Mouse (Mus musculus): ENCODE measurements around the gene Chsy1. TPM values are rescaled to one million over a fixed set of nuclear protein-coding genes. Genes with fewer than 3 reads are reported as not detected.

Gene Chsy1
- polyA plus RNA-seq, 2 experiments = 7.9 to 9.0 TPM

GRCm38 (mm10) chr7:66180260-66180659 lies 70.9 kb downstream of the Chsy1 start:
- no peak overlapping the region for H3K4me3 ChIP-seq (ENCODE audit: insufficient read depth in 1 of 2, low read depth in 2 of 2, low read length in 2 of 2)
- ATAC-seq (ENCODE audit: insufficient read depth) = no peak
- no peaks in the 10 kb centered on the region; the same call in 1 of the 2 replicates for H3K36me3 ChIP-seq (replicated peaks; ENCODE audit: control insufficient read depth, insufficient read depth, low read depth)
- no peaks in the 10 kb centered on the region; the same call in 1 of the 2 replicates for H3K9me3 ChIP-seq (ENCODE audit: control insufficient read depth, low read length)
- DNase-seq (ENCODE audit: low read depth in 3 of 3, low spot score in 3 of 3) = no peak
- H3K27ac ChIP-seq = no peak overlapping the region
- TF ChIP-seq EP300 (IDR thresholded peaks at IDR 0.05; ENCODE audit: low read depth) (no peak), CTCF (IDR thresholded peaks at IDR 0.05; ENCODE audit: low read depth) (no peak)
- H3K4me1 ChIP-seq (replicated peaks; ENCODE audit: control insufficient read depth in 2 of 2, insufficient read depth in 2 of 2, low read length in 1 of 2) = peaks cover 17 to 36% of the 10 kb centered on the region in 2 experiments
- WGBS (ENCODE audit: insufficient replicate concordance) = 11% methylated on average over 3 of the region's 3 CpGs
- H3K27me3 ChIP-seq (ENCODE audit: control insufficient read depth, insufficient read depth, low read length) = no peaks in the 10 kb centered on the region
- H3K4me2 ChIP-seq (ENCODE audit: low read depth) = no peak overlapping the region
- no peak overlapping the region for H3K9ac ChIP-seq (replicated peaks)

GRCm38 (mm10) chr7:66180711-66181365 lies 71.5 kb downstream of the Chsy1 start:
- no peak overlapping the region for H3K4me2 ChIP-seq (ENCODE audit: low read depth)
- peaks cover 17 to 34% of the 10 kb centered on the region in 2 experiments for H3K4me1 ChIP-seq (replicated peaks; ENCODE audit: control insufficient read depth in 2 of 2, insufficient read depth in 2 of 2, low read length in 1 of 2)
- 72% methylated on average over 10 of the region's 10 CpGs for WGBS (ENCODE audit: insufficient replicate concordance)
- DNase-seq (ENCODE audit: low read depth in 3 of 3, low spot score in 3 of 3) = no peak
- no peaks in the 10 kb centered on the region for H3K27me3 ChIP-seq (ENCODE audit: control insufficient read depth, insufficient read depth, low read length)
- H3K36me3 ChIP-seq (replicated peaks; ENCODE audit: control insufficient read depth, insufficient read depth, low read depth) = no peaks in the 10 kb centered on the region
- H3K9ac ChIP-seq (replicated peaks) = no peak overlapping the region
- no peak overlapping the region for H3K4me3 ChIP-seq (ENCODE audit: insufficient read depth in 1 of 2, low read depth in 2 of 2, low read length in 2 of 2)
- H3K9me3 ChIP-seq (ENCODE audit: control insufficient read depth, low read length) = no peaks in the 10 kb centered on the region; the same call in 1 of the 2 replicates
- no peak overlapping the region for H3K27ac ChIP-seq
- TF ChIP-seq CTCF (IDR thresholded peaks at IDR 0.05; ENCODE audit: low read depth) (no peak), EP300 (IDR thresholded peaks at IDR 0.05; ENCODE audit: low read depth) (no peak)
- no peak for ATAC-seq (ENCODE audit: insufficient read depth)

- 77% methylated on average over 7 of the region's 7 CpGs for WGBS (ENCODE audit: insufficient replicate concordance)
- no peak overlapping the region for H3K9ac ChIP-seq (replicated peaks)
- no peaks in the 10 kb centered on the region; the same call in 1 of the 2 replicates for H3K9me3 ChIP-seq (ENCODE audit: control insufficient read depth, low read length)
- peaks cover 10 to 30% of the 10 kb centered on the region in 2 experiments for H3K4me1 ChIP-seq (replicated peaks; ENCODE audit: control insufficient read depth in 2 of 2, insufficient read depth in 2 of 2, low read length in 1 of 2)
- H3K27ac ChIP-seq = no peak overlapping the region
- TF ChIP-seq CTCF (IDR thresholded peaks at IDR 0.05; ENCODE audit: low read depth) (peak; percentile 57), EP300 (IDR thresholded peaks at IDR 0.05; ENCODE audit: low read depth) (no peak)
- H3K27me3 ChIP-seq (ENCODE audit: control insufficient read depth, insufficient read depth, low read length) = no peaks in the 10 kb centered on the region
- H3K4me2 ChIP-seq (ENCODE audit: low read depth) = no peak overlapping the region
- ATAC-seq (ENCODE audit: insufficient read depth) (no peak), DNase-seq (ENCODE audit: low read depth in 3 of 3, low spot score in 3 of 3) (no peak)
- no peak overlapping the region for H3K4me3 ChIP-seq (ENCODE audit: insufficient read depth in 1 of 2, low read depth in 2 of 2, low read length in 2 of 2)
- H3K36me3 ChIP-seq (replicated peaks; ENCODE audit: control insufficient read depth, insufficient read depth, low read depth) = no peaks in the 10 kb centered on the region
Observed at GRCm38 (mm10) chr7:66182075-66182715, 72.9 kb downstream of the Chsy1 start.

GRCm38 (mm10) chr7:66183404-66183803 lies 74.1 kb downstream of the Chsy1 start:
- no peak for TF ChIP-seq CTCF (IDR thresholded peaks at IDR 0.05; ENCODE audit: low read depth)
- no peak for TF ChIP-seq EP300 (IDR thresholded peaks at IDR 0.05; ENCODE audit: low read depth)

GRCm38 (mm10) chr7:66184026-66184425 lies 74.7 kb downstream of the Chsy1 start:
- Histone ChIP-seq H3K27me3 (ENCODE audit: control insufficient read depth, insufficient read depth, low read length) (no peaks in the 10 kb centered on the region), H3K4me3 (ENCODE audit: insufficient read depth in 1 of 2, low read depth in 2 of 2, low read length in 2 of 2) (no peak overlapping the region), H3K9me3 (ENCODE audit: control insufficient read depth, low read length) (no peaks in the 10 kb centered on the region; the same call in 1 of the 2 replicates), H3K27ac (no peak overlapping the region), H3K4me2 (ENCODE audit: low read depth) (no peak overlapping the region), H3K4me1 (replicated peaks; ENCODE audit: control insufficient read depth in 2 of 2, insufficient read depth in 2 of 2, low read length in 1 of 2) (peaks cover 23 to 42% of the 10 kb centered on the region in 2 experiments), H3K36me3 (replicated peaks; ENCODE audit: control insufficient read depth, insufficient read depth, low read depth) (no peaks in the 10 kb centered on the region), H3K9ac (replicated peaks) (no peak overlapping the region)
- 66% methylated on average over 4 of the region's 4 CpGs for WGBS (ENCODE audit: insufficient replicate concordance)
- no peak for TF ChIP-seq CTCF (IDR thresholded peaks at IDR 0.05; ENCODE audit: low read depth)
- no peak for TF ChIP-seq EP300 (IDR thresholded peaks at IDR 0.05; ENCODE audit: low read depth)
- no peak for ATAC-seq (ENCODE audit: insufficient read depth)
- DNase-seq (ENCODE audit: low read depth in 3 of 3, low spot score in 3 of 3) = no peak

More at GRCm38 (mm10) chr7:66183404-66183803, 74.1 kb downstream of the Chsy1 start:
- H3K27ac ChIP-seq = no peak overlapping the region
- H3K36me3 ChIP-seq (replicated peaks; ENCODE audit: control insufficient read depth, insufficient read depth, low read depth) = no peaks in the 10 kb centered on the region
- H3K4me2 ChIP-seq (ENCODE audit: low read depth) = no peak overlapping the region
- ATAC-seq (ENCODE audit: insufficient read depth) = no peak
- DNase-seq (ENCODE audit: low read depth in 3 of 3, low spot score in 3 of 3) = no peak
- no peak overlapping the region for H3K9ac ChIP-seq (replicated peaks)
- H3K27me3 ChIP-seq (ENCODE audit: control insufficient read depth, insufficient read depth, low read length) = no peaks in the 10 kb centered on the region
- 67% methylated on average over 8 of the region's 8 CpGs for WGBS (ENCODE audit: insufficient replicate concordance)
- H3K9me3 ChIP-seq (ENCODE audit: control insufficient read depth, low read length) = no peaks in the 10 kb centered on the region; the same call in 1 of the 2 replicates
- peaks cover 19 to 41% of the 10 kb centered on the region in 2 experiments for H3K4me1 ChIP-seq (replicated peaks; ENCODE audit: control insufficient read depth in 2 of 2, insufficient read depth in 2 of 2, low read length in 1 of 2)
- H3K4me3 ChIP-seq (ENCODE audit: insufficient read depth in 1 of 2, low read depth in 2 of 2, low read length in 2 of 2) = no peak overlapping the region

Data from liver, embryonic 14.5 days (tissue).